Mouse (Mus musculus): Measurements from ENCODE around the gene Lpp.

The Lpp gene

GRCm38 (mm10) chr16:24545366-24545765 lies 152.1 kb downstream of the Lpp start:
- DNase-seq (ENCODE audit: low read depth, low spot score) = no peak

- DNase-seq (ENCODE audit: low read depth, low spot score) = no peak
Measured at GRCm38 (mm10) chr16:24558458-24558857, 165.2 kb downstream of the Lpp start.

DNA sequence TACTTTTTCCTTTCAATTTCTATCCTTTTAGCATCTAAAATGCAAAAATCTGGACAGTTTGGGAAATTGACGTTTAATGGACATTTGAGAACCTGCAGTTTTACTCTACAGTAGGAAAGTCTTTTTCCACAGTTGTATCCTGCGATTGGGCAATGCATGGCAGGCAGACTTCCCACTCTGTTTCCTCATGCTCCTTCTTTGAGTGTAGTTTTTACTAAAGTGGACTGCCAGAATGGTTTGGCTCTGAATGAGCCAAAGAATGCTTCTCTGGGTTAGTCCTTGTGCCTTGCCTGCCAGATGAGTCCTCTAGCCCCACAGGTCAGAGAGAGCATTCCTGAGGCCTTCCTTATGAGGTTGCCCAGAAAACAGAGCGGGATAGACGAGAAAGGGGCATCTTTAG lies 166.5 kb downstream of the Lpp start:
- DNase-seq (ENCODE audit: low read depth, low spot score) = no peak

DNA sequence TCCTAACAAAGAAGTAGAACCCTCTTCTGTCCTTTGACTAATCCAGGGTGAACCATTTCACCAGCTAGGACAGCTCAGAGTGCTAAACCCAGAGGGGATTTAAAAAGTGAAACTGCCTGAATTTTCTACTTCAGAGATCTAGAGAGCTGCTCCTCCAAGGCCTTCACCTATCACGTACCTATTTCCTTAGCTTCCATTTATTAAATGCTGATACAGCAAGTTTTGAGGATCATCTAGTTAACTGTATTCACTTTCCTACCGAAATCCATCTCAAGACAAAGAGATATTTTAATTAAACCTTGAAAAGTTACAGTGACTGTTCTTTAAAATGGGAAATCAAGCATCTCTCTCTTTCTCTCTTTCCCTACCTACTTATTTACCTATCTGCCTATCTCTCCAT lies 167.7 kb downstream of the Lpp start:
- no peak for DNase-seq (ENCODE audit: low read depth, low spot score)

DNA sequence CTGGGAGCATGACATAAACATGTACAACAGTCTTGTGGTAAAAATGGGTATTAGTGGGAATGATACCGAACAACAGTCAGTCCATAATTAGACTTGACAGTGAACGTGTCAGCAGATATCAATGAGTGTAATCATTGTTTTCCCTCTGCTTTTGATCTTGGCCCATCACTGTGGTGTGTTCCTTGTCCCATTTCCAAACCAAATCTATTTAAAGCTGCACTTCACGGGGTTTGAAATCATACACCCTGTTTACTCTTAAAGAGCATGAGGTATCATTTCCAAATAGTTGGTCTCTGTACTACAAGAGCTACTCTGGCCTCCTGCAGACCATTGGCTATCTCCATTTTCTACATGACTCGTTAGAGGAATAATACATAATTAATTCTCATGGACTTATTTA lies 168.3 kb downstream of the Lpp start:
- no peak for DNase-seq (ENCODE audit: low read depth, low spot score)

- DNase-seq (ENCODE audit: low read depth, low spot score) = no peak
Measured at GRCm38 (mm10) chr16:24565311-24565710, 172.0 kb downstream of the Lpp start.

DNA sequence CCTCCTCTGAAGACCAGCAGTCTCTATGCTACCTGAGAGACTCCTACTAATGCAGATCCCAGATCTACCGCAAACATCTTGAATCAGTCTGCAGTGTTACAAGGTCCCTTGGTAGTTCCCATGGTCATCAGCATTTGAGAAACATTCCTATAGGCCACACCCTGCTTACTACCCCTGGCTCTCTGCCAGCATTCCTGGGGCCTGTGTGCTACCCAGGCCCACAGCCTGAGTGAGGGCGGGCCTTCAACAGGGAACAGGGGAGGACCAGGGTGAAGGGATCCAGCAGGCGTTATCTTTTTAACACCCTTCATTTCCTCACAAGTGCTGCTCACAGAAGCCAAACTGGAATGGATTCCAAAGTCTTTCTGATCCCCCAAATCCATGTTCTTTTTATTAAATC lies 173.0 kb downstream of the Lpp start:
- DNase-seq (ENCODE audit: low read depth, low spot score) = peak; percentile 97

DNA sequence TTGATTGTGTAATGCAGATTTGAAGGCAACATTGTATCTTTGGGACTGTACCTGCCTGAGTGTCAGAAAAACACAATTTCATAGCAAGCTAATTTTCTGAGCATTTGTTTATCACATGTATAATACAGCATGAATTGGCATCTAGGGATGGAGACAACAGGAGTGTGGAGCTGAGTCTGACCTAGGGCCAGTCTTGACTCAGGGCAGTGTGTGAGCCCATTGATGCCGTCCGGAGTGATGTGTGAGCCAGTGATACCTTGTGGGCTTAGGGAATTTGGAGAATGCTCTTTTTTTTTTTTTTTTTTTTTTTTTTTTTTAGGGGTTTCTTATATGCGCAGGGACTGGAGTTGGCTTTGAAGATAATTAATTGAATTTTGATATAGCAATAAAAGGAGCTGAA lies 174.3 kb downstream of the Lpp start:
- no peak for DNase-seq (ENCODE audit: low read depth, low spot score)

DNA sequence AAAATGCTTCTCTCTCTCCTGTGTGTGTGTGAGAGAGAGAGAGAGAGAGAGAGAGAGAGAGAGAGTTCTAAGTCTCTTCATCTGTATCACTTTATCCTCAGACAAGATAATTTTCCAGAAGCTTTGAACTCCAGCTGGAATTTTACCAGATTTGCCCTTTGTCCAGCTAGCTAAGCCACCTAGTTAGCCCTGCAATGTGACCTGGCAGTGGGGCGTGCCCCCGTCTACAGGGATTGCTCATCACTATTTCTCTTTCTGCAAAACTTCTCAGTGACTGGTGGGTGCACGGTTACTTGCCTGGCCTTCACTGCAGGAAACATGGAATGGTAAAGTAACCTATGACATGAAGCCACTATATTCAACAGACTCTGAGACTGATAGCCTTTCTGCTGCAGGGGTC lies 174.8 kb downstream of the Lpp start:
- DNase-seq (ENCODE audit: low read depth, low spot score) = no peak

GRCm38 (mm10) chr16:24569681-24570080 lies 176.4 kb downstream of the Lpp start:
- no peak for DNase-seq (ENCODE audit: low read depth, low spot score)

GRCm38 (mm10) chr16:24576999-24577398 lies 183.7 kb downstream of the Lpp start:
- DNase-seq (ENCODE audit: low read depth, low spot score) = no peak

DNA sequence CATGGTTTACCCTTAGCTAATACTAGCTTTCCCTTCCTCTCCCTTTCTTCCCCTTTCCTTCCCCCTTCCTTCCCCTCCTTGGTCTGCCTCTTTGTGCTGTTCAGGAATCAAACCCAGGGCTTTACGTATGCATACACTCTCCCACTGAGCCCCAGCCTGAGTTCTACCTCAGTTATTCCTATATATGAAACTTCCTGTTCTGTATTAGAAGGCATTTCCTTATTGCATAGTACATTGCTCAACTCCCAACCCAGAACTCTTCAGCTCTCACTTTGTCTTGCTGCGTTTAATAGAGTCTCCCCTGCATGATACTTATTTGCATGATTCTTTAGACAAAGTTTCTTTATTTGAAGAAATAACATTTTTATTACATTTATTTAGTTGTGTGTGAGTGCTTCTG lies 184.5 kb downstream of the Lpp start:
- no peak for DNase-seq (ENCODE audit: low read depth, low spot score)

GRCm38 (mm10) chr16:24582847-24583246 lies 189.5 kb downstream of the Lpp start:
- DNase-seq (ENCODE audit: low read depth, low spot score) = no peak

DNA sequence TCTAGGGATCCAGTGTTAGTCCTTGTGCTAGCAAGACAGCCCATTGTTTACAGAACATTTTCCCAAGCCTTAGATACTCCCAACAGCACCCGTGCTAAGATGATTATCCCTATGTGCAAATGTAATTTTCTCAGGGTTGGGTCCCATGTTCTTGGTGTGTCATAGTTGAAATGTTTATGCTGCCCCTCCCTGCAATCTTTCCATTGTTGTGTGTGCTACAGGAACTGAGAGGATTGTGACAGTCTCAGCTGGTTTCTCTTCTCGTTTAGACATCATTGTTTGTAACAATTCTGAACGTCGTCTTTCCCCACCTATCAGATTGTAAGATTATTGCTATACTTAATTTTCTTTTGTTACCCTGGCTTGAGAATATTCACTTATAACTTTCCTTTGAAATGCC lies 200.2 kb downstream of the Lpp start:
- no peak for DNase-seq (ENCODE audit: low read depth, low spot score)

DNA sequence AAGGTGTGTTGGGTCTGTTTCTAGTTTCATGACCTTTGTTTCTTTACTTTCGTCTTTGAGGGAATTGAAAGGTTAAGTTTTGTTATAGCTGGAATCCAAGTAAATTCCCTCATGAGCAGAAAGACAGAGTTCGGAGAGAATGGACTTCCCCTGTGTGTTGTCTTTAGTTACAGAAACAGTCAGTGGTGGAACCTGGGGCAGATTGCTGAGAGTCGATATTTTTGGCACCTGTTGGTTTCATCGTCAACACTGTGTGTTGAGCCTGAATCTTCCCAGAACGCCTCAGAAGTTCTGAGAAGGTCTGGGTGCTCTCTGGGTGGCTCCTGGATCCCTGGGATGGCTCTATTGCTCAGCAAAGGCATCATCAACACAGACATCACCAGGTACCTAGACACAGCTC lies 201.2 kb downstream of the Lpp start:
- DNase-seq (ENCODE audit: low read depth, low spot score) = no peak

- DNase-seq (ENCODE audit: low read depth, low spot score) = no peak
Measured at GRCm38 (mm10) chr16:24595493-24595892, 202.2 kb downstream of the Lpp start.

DNA sequence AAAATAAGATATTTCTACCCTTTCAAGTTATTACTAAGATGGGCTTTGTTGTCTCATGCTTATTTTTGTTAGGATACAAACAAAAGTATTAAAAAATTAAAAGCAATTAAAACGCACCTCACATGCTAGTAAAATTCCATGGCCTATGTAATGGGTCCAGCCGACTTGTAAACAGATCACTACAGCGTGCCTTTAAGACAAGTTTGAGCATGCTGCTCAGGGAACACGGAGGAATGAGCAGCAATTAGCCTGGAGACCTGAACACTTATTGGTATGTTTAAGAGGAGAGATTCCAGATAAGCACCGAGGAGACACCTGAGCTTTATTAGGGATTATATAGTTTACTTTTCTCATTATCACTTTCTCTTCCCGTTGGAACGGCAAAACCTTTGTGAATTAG lies 205.3 kb downstream of the Lpp start:
- no peak for DNase-seq (ENCODE audit: low read depth, low spot score)

DNA sequence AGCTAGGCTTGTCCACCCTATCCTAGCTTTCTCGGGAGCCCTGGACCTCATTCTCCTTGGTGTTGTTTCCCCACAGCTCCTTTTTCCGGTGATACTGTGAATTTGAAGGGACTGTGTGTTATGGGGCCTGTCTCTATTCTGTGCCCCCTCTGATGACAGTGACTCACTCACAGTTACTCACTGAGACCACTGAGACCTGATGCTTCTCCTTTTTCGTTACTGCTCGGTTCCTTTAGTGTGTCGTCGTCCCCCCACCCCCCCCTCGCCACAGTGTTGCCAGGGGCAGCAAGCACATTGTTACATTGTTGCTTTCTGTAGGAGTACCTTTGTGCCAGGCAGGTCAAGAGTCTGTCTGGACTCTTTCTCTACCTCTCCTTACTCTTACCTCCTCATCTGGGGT lies 206.5 kb downstream of the Lpp start:
- DNase-seq (ENCODE audit: low read depth, low spot score) = no peak

GRCm38 (mm10) chr16:24600260-24600948 lies 207.1 kb downstream of the Lpp start:
- no peak for DNase-seq (ENCODE audit: low read depth, low spot score)

DNA sequence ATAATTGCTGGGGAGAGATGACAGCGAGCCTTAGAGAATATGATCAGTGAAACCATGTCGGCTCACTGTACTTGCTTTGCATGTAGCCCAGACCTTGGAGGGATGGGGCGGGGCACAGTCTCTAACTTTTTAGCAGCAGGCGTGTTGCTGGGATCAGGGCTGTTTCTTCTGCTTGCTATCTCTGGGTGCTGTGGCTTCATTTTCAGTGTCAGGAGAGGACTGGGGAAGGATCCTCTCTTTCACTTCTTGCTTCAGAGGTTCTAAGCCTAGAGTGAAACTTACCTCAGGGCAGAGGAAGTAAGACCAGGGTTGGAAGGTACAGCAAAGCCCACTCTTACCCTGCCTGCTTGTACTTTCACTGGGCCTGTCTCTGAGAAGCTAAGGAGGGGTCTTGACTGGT lies 210.0 kb downstream of the Lpp start:
- no peak for DNase-seq (ENCODE audit: low read depth, low spot score)

DNA sequence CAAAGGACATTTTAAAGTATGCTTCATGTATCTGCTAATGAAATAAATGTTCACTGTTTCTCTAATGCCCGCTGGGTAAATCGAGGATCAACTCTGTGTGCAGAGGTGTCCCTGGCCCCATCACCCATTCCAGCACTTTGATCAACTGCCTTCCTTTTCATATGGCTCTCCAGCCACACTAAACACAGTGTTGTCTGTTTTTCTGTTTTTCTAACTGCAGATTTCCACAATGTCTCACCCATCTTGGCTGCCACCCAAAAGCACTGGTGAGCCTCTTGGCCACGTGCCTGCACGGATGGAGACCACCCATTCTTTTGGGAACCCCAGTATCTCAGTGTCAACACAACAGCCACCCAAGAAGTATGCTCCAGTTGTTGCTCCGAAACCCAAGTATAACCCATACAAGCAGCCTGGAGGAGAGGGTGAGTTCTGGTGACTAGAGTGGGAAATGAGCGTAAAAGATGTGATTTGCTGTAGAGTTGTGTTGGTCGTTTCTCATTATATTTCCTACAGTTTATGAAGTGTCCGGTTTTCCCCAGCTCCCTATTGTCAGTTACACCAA lies 214.7 kb downstream of the Lpp start:
- DNase-seq (ENCODE audit: low read depth, low spot score) = no peak

GRCm38 (mm10) chr16:24619458-24619857 lies 226.2 kb downstream of the Lpp start:
- DNase-seq (ENCODE audit: low read depth, low spot score) = no peak

DNA sequence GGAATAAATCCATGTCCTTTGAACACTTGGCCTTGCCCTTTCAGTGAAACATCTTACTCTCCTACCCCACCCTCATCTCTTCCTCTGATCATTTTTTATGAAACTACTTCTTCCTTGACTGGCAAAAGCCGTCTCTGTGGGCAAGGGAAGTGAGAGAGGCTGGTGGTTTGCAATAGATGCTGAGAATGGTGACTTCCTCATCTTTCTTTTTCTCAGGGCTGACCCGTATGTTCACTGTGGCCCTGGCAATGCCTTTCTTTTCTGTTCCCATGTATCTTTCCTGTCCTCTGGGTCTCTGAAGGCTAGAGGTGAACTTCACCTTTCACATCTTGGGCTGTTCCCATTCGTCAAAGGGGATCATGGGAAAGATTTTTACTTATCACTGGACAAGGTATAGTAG lies 226.7 kb downstream of the Lpp start:
- no peak for DNase-seq (ENCODE audit: low read depth, low spot score)

All from ZHBTc4 (cell line).